Mouse (Mus musculus) adrenal gland, postnatal 14 days (tissue): ENCODE measurements around the gene Zscan10. TPM values are rescaled to one million over a fixed set of nuclear protein-coding genes. Genes with fewer than 3 reads are reported as not detected.

Experiments used
- DNase-seq: peaks from one replicate; pipeline ENCODE4 v3.0.0; 2021; ENCODE audit warnings: mixed read lengths
- long read RNA-seq, 2 experiments: library from polyadenylated mRNA; stranded (forward); transcript quantifications; one replicate each; pipeline ENCODE4 v2.0.0; 2021
- total RNA-seq: library from RNA; stranded (reverse); gene quantifications from 2 replicates; pipeline ENCODE4 v1.2.3, GENCODE M21; 2021

The Zscan10 gene
- not detected in 2 replicates for total RNA-seq
- long read RNA-seq, experiment 1: 0 reads
- long read RNA-seq, experiment 2: 0 reads

GRCm38 (mm10) chr17:23600641-23601622 lies at the start of gene Zscan10:
Zscan10 (plus strand) TSS chr17:23600856.
- DNase-seq: no peak

- DNase-seq: peak; percentile 15
Observed at GRCm38 (mm10) chr17:23550856-23551255, 49.8 kb upstream of the Zscan10 start.

GRCm38 (mm10) chr17:23551416-23551815 lies 49.2 kb upstream of the Zscan10 start:
- peak; percentile 3 for DNase-seq

GRCm38 (mm10) chr17:23551963-23552362 lies 48.7 kb upstream of the Zscan10 start:
- peak; percentile 12 for DNase-seq

- peak; percentile 58 for DNase-seq
Observed at GRCm38 (mm10) chr17:23552896-23553633, 47.6 kb upstream of the Zscan10 start.

- peak; percentile 76 for DNase-seq
Observed at GRCm38 (mm10) chr17:23553634-23554120, 47.0 kb upstream of the Zscan10 start.

GRCm38 (mm10) chr17:23554321-23554720 lies 46.3 kb upstream of the Zscan10 start:
- DNase-seq: no peak

- no peak for DNase-seq
Observed at GRCm38 (mm10) chr17:23555243-23555916, 45.3 kb upstream of the Zscan10 start.

- peak; percentile 85 for DNase-seq
Observed at GRCm38 (mm10) chr17:23559767-23560166, 40.9 kb upstream of the Zscan10 start.

- DNase-seq: peak; percentile 98
Observed at GRCm38 (mm10) chr17:23563595-23564367, 36.9 kb upstream of the Zscan10 start, which contains the start of gene Zfp213. Zfp213 (minus strand) TSS chr17:23564238.

- no peak for DNase-seq
Observed at GRCm38 (mm10) chr17:23564368-23564715, 36.3 kb upstream of the Zscan10 start.

- peak; percentile 47 for DNase-seq
Observed at GRCm38 (mm10) chr17:23566787-23567186, 33.9 kb upstream of the Zscan10 start.

- no peak for DNase-seq
Observed at GRCm38 (mm10) chr17:23568370-23568769, 32.3 kb upstream of the Zscan10 start.

- DNase-seq: peak; percentile 67
Observed at GRCm38 (mm10) chr17:23570017-23570416, 30.6 kb upstream of the Zscan10 start.

- no peak for DNase-seq
Observed at GRCm38 (mm10) chr17:23571084-23571483, 29.6 kb upstream of the Zscan10 start.

- DNase-seq: no peak
Observed at GRCm38 (mm10) chr17:23572059-23572458, 28.6 kb upstream of the Zscan10 start.

- DNase-seq: no peak
Observed at GRCm38 (mm10) chr17:23574130-23574529, 26.5 kb upstream of the Zscan10 start.

- no peak for DNase-seq
Observed at GRCm38 (mm10) chr17:23575951-23576552, 24.6 kb upstream of the Zscan10 start.

GRCm38 (mm10) chr17:23584786-23585185 lies 15.9 kb upstream of the Zscan10 start:
- peak; percentile 51 for DNase-seq

- peak; percentile 82 for DNase-seq
Observed at GRCm38 (mm10) chr17:23585721-23586491, 14.8 kb upstream of the Zscan10 start.
